Mouse (Mus musculus): Measurements from ENCODE around the gene Maea. TPM values are rescaled to one million over a fixed set of nuclear protein-coding genes. Genes with fewer than 3 reads are reported as not detected.

Gene Maea
- 132 and 134 TPM in 2 replicates for polyA plus RNA-seq (2016; fragmentation: Nextera tagmentation; extraction: Ambion mirVana)

- peak within 1 kb of the TSS; percentile 100 for H3K4me3 ChIP-seq
- peaks cover 13% of the 10 kb centered on the region for H3K4me1 ChIP-seq
- H3K36me3 ChIP-seq = peaks cover 11% of the 10 kb centered on the region
- peak within 1 kb of the TSS; percentile 90 for H3K4me2 ChIP-seq (replicated peaks)
- H3K27me3 ChIP-seq = no peaks in the 10 kb centered on the region
- peaks cover 6% of the 10 kb centered on the region; the same call in 1 of the 2 replicates for H3K9me3 ChIP-seq
- ATAC-seq (ENCODE audit: insufficient number of reproducible peaks, insufficient read depth, low FRiP score, low TSS enrichment) = peak; percentile 100
- peak within 1 kb of the TSS; percentile 95 for H3K9ac ChIP-seq
- WGBS = under 1% methylated on average over 70 of the region's 71 CpGs
- peak within 1 kb of the TSS; percentile 76 for H3K27ac ChIP-seq
Observed at GRCm38 (mm10) chr5:33335273-33335976, at the start of gene Maea. TSS of gene Maea (plus strand) at chr5:33335509.

- H3K4me3 ChIP-seq = no peak overlapping the region
- no peak overlapping the region for H3K4me2 ChIP-seq (replicated peaks)
- no peak for ATAC-seq (ENCODE audit: insufficient number of reproducible peaks, insufficient read depth, low FRiP score, low TSS enrichment)
- no peaks in the 10 kb centered on the region for H3K4me1 ChIP-seq
- H3K27me3 ChIP-seq = no peaks in the 10 kb centered on the region
- no peak overlapping the region for H3K27ac ChIP-seq
- WGBS = 50% methylated on average over 16 of the region's 16 CpGs
- no peaks in the 10 kb centered on the region for H3K36me3 ChIP-seq
- H3K9ac ChIP-seq = no peak overlapping the region
- no peaks in the 10 kb centered on the region for H3K9me3 ChIP-seq
Observed at GRCm38 (mm10) chr5:33293796-33294430, 41.4 kb upstream of the Maea start.

- H3K4me1 ChIP-seq = no peaks in the 10 kb centered on the region
- no peaks in the 10 kb centered on the region for H3K36me3 ChIP-seq
- 59% methylated on average over 6 of the region's 6 CpGs for WGBS
- H3K4me3 ChIP-seq = no peak overlapping the region
- H3K27me3 ChIP-seq = no peaks in the 10 kb centered on the region
- no peak overlapping the region for H3K9ac ChIP-seq
- ATAC-seq (ENCODE audit: insufficient number of reproducible peaks, insufficient read depth, low FRiP score, low TSS enrichment) = no peak
- H3K9me3 ChIP-seq = no peaks in the 10 kb centered on the region
- no peak overlapping the region for H3K27ac ChIP-seq
- no peak overlapping the region for H3K4me2 ChIP-seq (replicated peaks)
Observed at GRCm38 (mm10) chr5:33297164-33297563, 38.1 kb upstream of the Maea start.

- Histone ChIP-seq H3K4me1 (no peaks in the 10 kb centered on the region), H3K4me3 (no peak overlapping the region), H3K27me3 (no peaks in the 10 kb centered on the region), H3K9me3 (no peaks in the 10 kb centered on the region), H3K36me3 (no peaks in the 10 kb centered on the region), H3K4me2 (replicated peaks) (no peak overlapping the region), H3K9ac (no peak overlapping the region), H3K27ac (no peak overlapping the region)
- no peak for ATAC-seq (ENCODE audit: insufficient number of reproducible peaks, insufficient read depth, low FRiP score, low TSS enrichment)
- WGBS = 82% methylated on average over 2 of the region's 2 CpGs
Observed at GRCm38 (mm10) chr5:33301801-33302200, 33.5 kb upstream of the Maea start.

GRCm38 (mm10) chr5:33310704-33311462, 24.4 kb upstream of the Maea start:
- H3K9me3 ChIP-seq = no peaks in the 10 kb centered on the region
- no peak overlapping the region for H3K27ac ChIP-seq
- no peak for ATAC-seq (ENCODE audit: insufficient number of reproducible peaks, insufficient read depth, low FRiP score, low TSS enrichment)
- no peak overlapping the region for H3K4me2 ChIP-seq (replicated peaks)
- H3K36me3 ChIP-seq = no peaks in the 10 kb centered on the region
- 62% methylated on average over 3 of the region's 3 CpGs for WGBS
- no peaks in the 10 kb centered on the region for H3K27me3 ChIP-seq
- H3K9ac ChIP-seq = no peak overlapping the region
- H3K4me3 ChIP-seq = no peak overlapping the region
- H3K4me1 ChIP-seq = no peaks in the 10 kb centered on the region

- H3K36me3 ChIP-seq = no peaks in the 10 kb centered on the region
- H3K9ac ChIP-seq = no peak overlapping the region
- no peaks in the 10 kb centered on the region for H3K4me1 ChIP-seq
- no peak overlapping the region for H3K4me3 ChIP-seq
- ATAC-seq (ENCODE audit: insufficient number of reproducible peaks, insufficient read depth, low FRiP score, low TSS enrichment) = no peak
- H3K9me3 ChIP-seq = no peaks in the 10 kb centered on the region
- H3K4me2 ChIP-seq (replicated peaks) = no peak overlapping the region
- 83% methylated on average over 7 of the region's 7 CpGs for WGBS
- H3K27me3 ChIP-seq = no peaks in the 10 kb centered on the region
- H3K27ac ChIP-seq = no peak overlapping the region
Observed at GRCm38 (mm10) chr5:33312192-33312591, 23.1 kb upstream of the Maea start.

GRCm38 (mm10) chr5:33324491-33324890, 10.8 kb upstream of the Maea start:
- H3K4me1 ChIP-seq = no peaks in the 10 kb centered on the region
- no peak overlapping the region for H3K4me3 ChIP-seq
- no peak overlapping the region for H3K4me2 ChIP-seq (replicated peaks)
- no peak for ATAC-seq (ENCODE audit: insufficient number of reproducible peaks, insufficient read depth, low FRiP score, low TSS enrichment)
- no peak overlapping the region for H3K9ac ChIP-seq
- no peaks in the 10 kb centered on the region for H3K27me3 ChIP-seq
- no peak overlapping the region for H3K27ac ChIP-seq
- H3K36me3 ChIP-seq = no peaks in the 10 kb centered on the region
- no peaks in the 10 kb centered on the region for H3K9me3 ChIP-seq
- 62% methylated on average over 2 of the region's 2 CpGs for WGBS

- H3K4me3 ChIP-seq = peak overlapping the region; percentile 100
- H3K27me3 ChIP-seq = no peaks in the 10 kb centered on the region
- H3K9ac ChIP-seq = peak overlapping the region; percentile 67
- peak overlapping the region; percentile 90 for H3K4me2 ChIP-seq (replicated peaks)
- peaks cover 13% of the 10 kb centered on the region for H3K4me1 ChIP-seq
- no peak for ATAC-seq (ENCODE audit: insufficient number of reproducible peaks, insufficient read depth, low FRiP score, low TSS enrichment)
- H3K27ac ChIP-seq = peak overlapping the region; percentile 76
- WGBS = 26% methylated on average over 18 of the region's 18 CpGs
- H3K36me3 ChIP-seq = peaks cover 11% of the 10 kb centered on the region
- peaks cover 6% of the 10 kb centered on the region; the same call in 1 of the 2 replicates for H3K9me3 ChIP-seq
Observed at GRCm38 (mm10) chr5:33334381-33335272, 682 bp upstream of the Maea start.

GRCm38 (mm10) chr5:33335977-33336360, 660 bp downstream of the Maea start:
- peaks cover 6% of the 10 kb centered on the region; the same call in 1 of the 2 replicates for H3K9me3 ChIP-seq
- H3K4me2 ChIP-seq (replicated peaks) = peak overlapping the region; percentile 90
- peak overlapping the region; percentile 95 for H3K9ac ChIP-seq
- under 1% methylated on average over 29 of the region's 31 CpGs for WGBS
- no peak for ATAC-seq (ENCODE audit: insufficient number of reproducible peaks, insufficient read depth, low FRiP score, low TSS enrichment)
- H3K36me3 ChIP-seq = peaks cover 11% of the 10 kb centered on the region
- H3K4me3 ChIP-seq = peak overlapping the region; percentile 100
- H3K27me3 ChIP-seq = no peaks in the 10 kb centered on the region
- peak overlapping the region; percentile 74 for H3K27ac ChIP-seq
- peaks cover 13% of the 10 kb centered on the region for H3K4me1 ChIP-seq

GRCm38 (mm10) chr5:33337206-33337605, 1.9 kb downstream of the Maea start:
- H3K36me3 ChIP-seq = peaks cover 11% of the 10 kb centered on the region
- H3K4me1 ChIP-seq = peaks cover 13% of the 10 kb centered on the region
- H3K9me3 ChIP-seq = peaks cover 6% of the 10 kb centered on the region; the same call in 1 of the 2 replicates
- no peak overlapping the region for H3K4me2 ChIP-seq (replicated peaks)
- H3K4me3 ChIP-seq = no peak overlapping the region
- no peak overlapping the region for H3K9ac ChIP-seq
- 78% methylated on average over 8 of the region's 8 CpGs for WGBS
- H3K27me3 ChIP-seq = no peaks in the 10 kb centered on the region
- no peak overlapping the region for H3K27ac ChIP-seq
- no peak for ATAC-seq (ENCODE audit: insufficient number of reproducible peaks, insufficient read depth, low FRiP score, low TSS enrichment)

GRCm38 (mm10) chr5:33341165-33341564, 5.9 kb downstream of the Maea start:
- H3K4me1 ChIP-seq = peaks cover 13% of the 10 kb centered on the region
- H3K4me2 ChIP-seq (replicated peaks) = no peak overlapping the region
- WGBS = 82% methylated on average over 6 of the region's 6 CpGs
- no peak overlapping the region for H3K4me3 ChIP-seq
- H3K9ac ChIP-seq = no peak overlapping the region
- H3K9me3 ChIP-seq = no peaks in the 10 kb centered on the region
- ATAC-seq (ENCODE audit: insufficient number of reproducible peaks, insufficient read depth, low FRiP score, low TSS enrichment) = no peak
- H3K36me3 ChIP-seq = peaks cover 16% of the 10 kb centered on the region
- no peak overlapping the region for H3K27ac ChIP-seq
- H3K27me3 ChIP-seq = no peaks in the 10 kb centered on the region
